Mouse (Mus musculus): ENCODE results near the gene Mpp3. TPM values are rescaled to one million over a fixed set of nuclear protein-coding genes. Genes with fewer than 3 reads are reported as not detected.

Mpp3 gene
- polyA plus RNA-seq, 2 experiments: 4.9 to 15.7 TPM

DNA sequence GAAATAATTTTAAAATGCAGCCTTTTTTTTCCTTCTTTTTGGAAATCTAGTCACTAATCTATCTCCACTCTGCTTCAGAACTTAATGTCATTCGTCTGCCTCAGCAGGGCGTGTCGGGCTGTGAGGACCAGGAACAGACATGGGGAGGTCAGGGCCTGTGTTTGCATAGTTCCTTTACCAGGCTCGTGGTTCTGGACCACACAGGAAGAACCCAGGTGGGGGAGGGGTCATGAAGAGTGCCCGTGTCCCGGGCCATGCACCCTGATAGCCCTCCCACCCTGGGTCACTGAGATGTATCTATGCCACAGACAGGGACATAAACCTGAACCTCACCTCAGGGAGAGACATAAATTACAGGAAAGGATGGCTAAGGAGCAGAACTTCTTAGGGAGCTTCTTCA, 54.1 kb downstream of the Mpp3 start:
- TF ChIP-seq POLR2A (IDR thresholded peaks at IDR 0.05; ENCODE audit: borderline replicate concordance, extremely low read depth, insufficient read depth, insufficient read length): no peak
- 0 out of 2 replicates have a peak, but pooled peaks cover 2% of the 10 kb centered on the region for H3K36me3 ChIP-seq (ENCODE audit: control insufficient read depth, insufficient read depth, low read length)
- H3K4me1 ChIP-seq (ENCODE audit: control insufficient read depth, insufficient read depth, low read length): peaks cover 9% of the 10 kb centered on the region; the same call in 1 of the 2 replicates
- H3K4me2 ChIP-seq (replicated peaks; ENCODE audit: low read depth, low read length, severe bottlenecking): no peak overlapping the region
- no peak overlapping the region for H3K27ac ChIP-seq (replicated peaks; ENCODE audit: low read depth, low read length)
- no peaks in the 10 kb centered on the region for H3K27me3 ChIP-seq (ENCODE audit: control insufficient read depth, insufficient read depth, low read length)
- DNase-seq (ENCODE audit: low spot score): no peak
- ATAC-seq (ENCODE audit: low FRiP score, low read depth): no peak
- H3K4me3 ChIP-seq (replicated peaks; ENCODE audit: low read length): no peak overlapping the region
- no peak overlapping the region for H3K9ac ChIP-seq (ENCODE audit: low read depth, low read length, severe bottlenecking)
- 28% methylated on average over 6 of the region's 6 CpGs for whole genome bisulfite sequencing
- no peaks in the 10 kb centered on the region for H3K9me3 ChIP-seq (ENCODE audit: control insufficient read depth, low read length)

DNA sequence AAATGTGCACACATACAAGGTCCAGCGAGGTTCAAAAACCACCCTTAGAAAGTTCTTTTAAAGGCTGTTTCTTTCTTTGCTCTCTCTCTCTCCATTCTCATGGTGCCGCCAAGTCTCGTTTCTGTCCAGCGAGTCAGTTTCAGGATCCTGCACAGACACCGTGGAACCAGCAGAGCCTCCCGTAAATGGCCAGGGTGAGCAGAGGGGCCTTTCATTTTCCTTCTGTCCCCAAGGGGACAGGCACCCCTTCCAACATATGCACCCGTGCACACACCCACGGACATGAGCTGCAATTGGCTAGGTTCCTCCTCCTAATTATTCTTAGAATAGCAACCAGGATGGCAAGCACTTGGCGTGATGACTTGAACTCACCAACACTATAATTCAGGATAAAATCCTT, 54.8 kb downstream of the Mpp3 start:
- no peak for ATAC-seq (ENCODE audit: low FRiP score, low read depth)
- no peak overlapping the region for H3K27ac ChIP-seq (replicated peaks; ENCODE audit: low read depth, low read length)
- H3K4me2 ChIP-seq (replicated peaks; ENCODE audit: low read depth, low read length, severe bottlenecking): 0 out of 2 replicates have a peak overlapping the region, but pooled peaks have one; percentile 14

DNA sequence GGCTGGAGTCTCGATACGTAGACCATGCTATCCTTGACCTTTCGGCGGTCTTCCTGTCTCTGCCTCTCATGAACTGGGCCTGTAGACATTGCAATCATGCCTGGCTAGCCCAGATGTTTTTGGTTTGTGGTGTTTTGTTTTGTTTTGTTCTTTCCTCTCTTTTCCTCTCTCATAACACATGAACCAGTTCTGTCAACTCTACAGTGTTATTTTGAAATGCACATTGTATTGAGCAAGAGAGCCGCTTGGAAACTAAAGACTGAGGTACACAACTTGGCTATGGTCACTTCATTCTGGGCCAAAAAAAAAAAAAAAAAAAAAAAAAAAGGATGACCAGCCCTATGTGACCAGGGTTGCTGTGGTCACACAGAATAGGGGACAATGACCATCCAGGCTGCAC, 55.6 kb downstream of the Mpp3 start:
- 83% methylated on average over 5 of the region's 5 CpGs for WGBS
- Histone ChIP-seq H3K27me3 (ENCODE audit: control insufficient read depth, insufficient read depth, low read length) (0 out of 2 replicates have a peak, but pooled peaks cover 2% of the 10 kb centered on the region), H3K9me3 (ENCODE audit: control insufficient read depth, low read length) (no peaks in the 10 kb centered on the region), H3K4me1 (ENCODE audit: control insufficient read depth, insufficient read depth, low read length) (peaks cover 9% of the 10 kb centered on the region; the same call in 1 of the 2 replicates), H3K9ac (ENCODE audit: low read depth, low read length, severe bottlenecking) (no peak overlapping the region), H3K27ac (replicated peaks; ENCODE audit: low read depth, low read length) (no peak overlapping the region), H3K36me3 (ENCODE audit: control insufficient read depth, insufficient read depth, low read length) (no peaks in the 10 kb centered on the region), H3K4me3 (replicated peaks; ENCODE audit: low read length) (no peak overlapping the region), H3K4me2 (replicated peaks; ENCODE audit: low read depth, low read length, severe bottlenecking) (no peak overlapping the region)
- ATAC-seq (ENCODE audit: low FRiP score, low read depth): no peak
- TF ChIP-seq POLR2A (IDR thresholded peaks at IDR 0.05; ENCODE audit: borderline replicate concordance, extremely low read depth, insufficient read depth, insufficient read length): no peak
- DNase-seq (ENCODE audit: low spot score): no peak

More for the DNA sequence above, 54.8 kb downstream of the Mpp3 start:
- no peak for DNase-seq (ENCODE audit: low spot score)
- no peak overlapping the region for H3K9ac ChIP-seq (ENCODE audit: low read depth, low read length, severe bottlenecking)
- WGBS: 27% methylated on average over 9 of the region's 9 CpGs
- H3K4me3 ChIP-seq (replicated peaks; ENCODE audit: low read length): no peak overlapping the region
- TF ChIP-seq POLR2A (IDR thresholded peaks at IDR 0.05; ENCODE audit: borderline replicate concordance, extremely low read depth, insufficient read depth, insufficient read length): no peak
- peaks cover 9% of the 10 kb centered on the region; the same call in 1 of the 2 replicates for H3K4me1 ChIP-seq (ENCODE audit: control insufficient read depth, insufficient read depth, low read length)
- no peaks in the 10 kb centered on the region for H3K9me3 ChIP-seq (ENCODE audit: control insufficient read depth, low read length)
- H3K27me3 ChIP-seq (ENCODE audit: control insufficient read depth, insufficient read depth, low read length): no peaks in the 10 kb centered on the region
- H3K36me3 ChIP-seq (ENCODE audit: control insufficient read depth, insufficient read depth, low read length): no peaks in the 10 kb centered on the region

- H3K4me2 ChIP-seq (replicated peaks; ENCODE audit: low read depth, low read length, severe bottlenecking): no peak overlapping the region
- peaks cover 9% of the 10 kb centered on the region; the same call in 1 of the 2 replicates for H3K4me1 ChIP-seq (ENCODE audit: control insufficient read depth, insufficient read depth, low read length)
- TF ChIP-seq POLR2A (IDR thresholded peaks at IDR 0.05; ENCODE audit: borderline replicate concordance, extremely low read depth, insufficient read depth, insufficient read length): no peak
- ATAC-seq (ENCODE audit: low FRiP score, low read depth) (no peak), DNase-seq (ENCODE audit: low spot score) (no peak)
- no peak overlapping the region for H3K9ac ChIP-seq (ENCODE audit: low read depth, low read length, severe bottlenecking)
- WGBS: 69% methylated on average over 3 of the region's 3 CpGs
- no peak overlapping the region for H3K4me3 ChIP-seq (replicated peaks; ENCODE audit: low read length)
- H3K9me3 ChIP-seq (ENCODE audit: control insufficient read depth, low read length): no peaks in the 10 kb centered on the region
- no peak overlapping the region for H3K27ac ChIP-seq (replicated peaks; ENCODE audit: low read depth, low read length)
- H3K27me3 ChIP-seq (ENCODE audit: control insufficient read depth, insufficient read depth, low read length): 0 out of 2 replicates have a peak, but pooled peaks cover 5% of the 10 kb centered on the region
- no peaks in the 10 kb centered on the region for H3K36me3 ChIP-seq (ENCODE audit: control insufficient read depth, insufficient read depth, low read length)
Observed at GRCm38 (mm10) chr11:101972097-101972496, 56.2 kb downstream of the Mpp3 start.

DNA sequence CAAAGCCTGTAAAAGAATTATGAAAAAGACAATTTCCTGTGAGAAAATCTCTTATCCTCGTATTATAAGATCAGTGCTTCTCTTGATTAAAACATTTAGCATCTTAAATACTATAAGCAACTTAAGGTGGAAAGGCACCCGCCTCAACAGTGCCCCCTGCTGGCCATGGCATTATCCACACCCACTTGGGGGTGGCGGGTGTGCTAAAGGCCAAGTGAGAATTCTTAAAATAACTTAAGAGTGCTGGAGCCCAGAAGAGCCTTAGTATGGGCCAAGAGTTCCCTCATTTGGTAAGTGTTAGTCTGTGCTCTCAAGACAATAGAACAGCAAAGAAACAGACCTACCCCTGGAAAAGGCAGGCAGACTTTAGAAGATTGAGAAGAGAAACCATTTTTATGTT, 56.9 kb downstream of the Mpp3 start:
- H3K4me2 ChIP-seq (replicated peaks; ENCODE audit: low read depth, low read length, severe bottlenecking): no peak overlapping the region
- no peaks in the 10 kb centered on the region for H3K36me3 ChIP-seq (ENCODE audit: control insufficient read depth, insufficient read depth, low read length)
- no peak overlapping the region for H3K9ac ChIP-seq (ENCODE audit: low read depth, low read length, severe bottlenecking)
- no peaks in the 10 kb centered on the region for H3K9me3 ChIP-seq (ENCODE audit: control insufficient read depth, low read length)
- DNase-seq (ENCODE audit: low spot score) (no peak), ATAC-seq (ENCODE audit: low FRiP score, low read depth) (no peak)
- WGBS: 50% methylated on average over 3 of the region's 3 CpGs
- H3K4me1 ChIP-seq (ENCODE audit: control insufficient read depth, insufficient read depth, low read length): peaks cover 9% of the 10 kb centered on the region; the same call in 1 of the 2 replicates
- no peak overlapping the region for H3K4me3 ChIP-seq (replicated peaks; ENCODE audit: low read length)
- no peak overlapping the region for H3K27ac ChIP-seq (replicated peaks; ENCODE audit: low read depth, low read length)
- peaks cover 6% of the 10 kb centered on the region; the same call in 1 of the 2 replicates for H3K27me3 ChIP-seq (ENCODE audit: control insufficient read depth, insufficient read depth, low read length)
- no peak for TF ChIP-seq POLR2A (IDR thresholded peaks at IDR 0.05; ENCODE audit: borderline replicate concordance, extremely low read depth, insufficient read depth, insufficient read length)
